Mouse (Mus musculus): ENCODE measurements at regions not wholly inside any gene's neighbourhood (a gene's known extent, or its start where the extent isn't known, plus 50 kb on each side); places are given as distances from the start of the nearest gene placed in this dataset.

DNA sequence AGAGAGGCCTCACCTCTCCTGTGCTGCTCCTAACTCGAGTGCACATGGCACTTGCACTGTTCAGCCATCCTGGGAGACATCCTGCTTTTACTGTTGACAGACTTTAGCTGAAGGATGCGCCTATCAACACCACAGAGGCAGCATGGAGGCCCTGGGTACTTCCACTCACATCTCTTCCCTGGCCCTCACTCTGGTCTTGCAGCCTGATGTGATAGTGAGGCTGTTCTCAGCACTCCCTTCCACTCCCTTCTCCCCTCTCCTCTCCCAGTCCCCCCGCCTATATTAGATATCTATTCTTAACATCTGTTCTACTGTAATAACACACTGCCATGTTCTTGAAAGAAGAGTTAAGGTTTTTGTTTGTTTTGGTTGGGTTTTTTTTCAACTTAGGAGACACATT, 50.2 kb upstream of the Bod1 start:
- DNase-seq (ENCODE audit: low read depth, low spot score) = no peak

DNA sequence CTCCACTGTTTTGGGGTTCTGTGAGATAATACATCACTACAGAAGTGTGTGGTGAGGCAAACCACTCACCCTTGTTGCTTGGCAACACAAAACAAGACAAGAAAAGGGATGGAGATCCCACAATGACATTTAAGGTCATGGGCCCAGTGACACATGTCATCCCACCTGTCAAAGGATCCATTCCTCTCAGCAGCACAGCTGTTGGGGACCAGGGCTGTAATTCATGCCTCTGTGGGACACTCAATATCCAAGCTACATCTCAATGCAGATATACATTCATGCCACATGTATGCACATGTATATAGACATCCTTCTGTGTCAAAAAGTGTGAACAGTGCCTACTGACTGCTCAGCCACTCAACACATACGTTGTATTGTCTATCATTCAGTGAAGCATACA, 52.8 kb upstream of the Bod1 start:
- DNase-seq (ENCODE audit: low read depth, low spot score) = no peak

- no peak for DNase-seq (ENCODE audit: low read depth, low spot score)
These were observed 54.4 kb upstream of the Bod1 start for GRCm38 (mm10) chr11:31725936-31726647.

DNA sequence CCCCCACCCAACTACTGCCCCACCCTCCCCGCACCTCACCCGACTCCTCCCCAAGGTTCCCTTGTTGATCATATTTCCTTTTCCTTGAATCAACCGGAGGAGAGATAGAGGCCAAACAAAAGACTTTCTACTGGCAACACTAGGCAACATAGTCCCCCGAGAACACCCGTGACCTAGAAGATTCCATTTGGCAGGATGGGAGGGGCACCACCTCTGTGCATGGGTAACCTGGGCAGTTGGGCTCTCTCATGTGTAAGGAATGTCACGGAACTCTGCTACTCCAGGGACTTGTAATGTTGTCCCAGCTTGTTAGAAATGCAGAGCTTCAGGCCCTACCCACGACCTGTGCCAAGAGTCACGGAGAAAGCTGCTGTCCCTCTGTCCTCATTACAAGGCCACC, 55.6 kb upstream of the Bod1 start:
- DNase-seq (ENCODE audit: low read depth, low spot score) = no peak

DNA sequence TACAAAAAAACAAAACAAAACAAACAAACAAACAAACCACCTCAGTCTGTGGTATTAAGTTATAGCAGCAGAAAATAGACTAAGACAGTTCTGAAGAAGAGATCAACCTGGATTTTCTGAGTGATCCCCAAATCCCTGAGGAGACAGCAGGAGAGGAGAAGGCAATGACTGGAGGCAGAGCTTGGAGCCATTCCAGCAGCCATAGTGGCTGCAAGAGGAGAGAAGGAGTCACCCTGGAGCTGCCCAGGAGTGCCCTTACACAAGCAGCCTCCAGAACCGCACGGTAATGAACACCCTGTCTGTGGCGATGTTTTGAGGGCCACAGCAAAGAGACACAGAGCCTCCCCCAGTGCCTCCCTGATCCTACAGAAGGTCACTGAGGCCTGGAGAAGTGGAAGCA, 58.0 kb upstream of the Bod1 start:
- DNase-seq (ENCODE audit: low read depth, low spot score) = no peak

DNA sequence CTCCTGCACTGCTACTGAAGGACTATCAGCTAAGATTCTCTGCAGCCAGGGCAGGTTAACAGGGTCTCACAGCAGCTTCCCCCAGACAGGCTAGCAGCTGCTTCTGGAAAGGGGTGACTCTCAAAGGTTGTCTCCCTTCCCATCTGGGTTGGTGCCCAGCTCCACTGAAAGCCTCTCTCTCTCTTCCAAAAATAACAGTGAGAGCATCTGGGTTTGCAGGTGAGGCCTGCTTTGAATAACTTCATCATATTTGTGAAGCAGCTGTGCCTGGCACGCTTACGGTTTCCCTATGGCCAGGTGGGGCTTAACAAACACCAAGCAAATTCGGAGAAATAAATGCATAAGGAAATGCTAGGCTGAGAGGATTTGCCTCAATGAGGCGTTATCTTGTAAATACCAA, 58.5 kb upstream of the Bod1 start:
- DNase-seq (ENCODE audit: low read depth, low spot score) = no peak

DNA sequence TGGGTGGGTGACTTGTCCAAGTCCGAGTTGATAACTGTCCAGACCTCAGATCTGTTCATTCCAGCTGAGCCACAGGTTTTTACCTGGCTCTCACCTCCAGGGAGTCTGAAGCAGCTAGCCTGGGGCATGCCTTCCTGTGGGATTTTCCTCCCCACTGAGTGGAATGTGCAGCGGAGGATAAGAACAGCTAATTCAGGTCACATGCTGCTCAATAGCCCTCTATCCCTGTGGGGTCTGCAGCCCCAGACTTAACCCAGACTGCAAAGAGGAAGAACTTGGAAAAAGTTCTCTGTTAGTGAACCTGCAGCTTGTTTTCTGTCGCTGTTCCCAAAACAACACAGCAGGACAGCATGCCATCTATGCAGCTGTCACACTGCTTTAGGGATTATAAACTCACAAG, 59.0 kb upstream of the Bod1 start:
- no peak for DNase-seq (ENCODE audit: low read depth, low spot score)

- DNase-seq (ENCODE audit: low read depth, low spot score) = no peak
These were observed 59.8 kb upstream of the Bod1 start for GRCm38 (mm10) chr11:31731459-31731858.

DNA sequence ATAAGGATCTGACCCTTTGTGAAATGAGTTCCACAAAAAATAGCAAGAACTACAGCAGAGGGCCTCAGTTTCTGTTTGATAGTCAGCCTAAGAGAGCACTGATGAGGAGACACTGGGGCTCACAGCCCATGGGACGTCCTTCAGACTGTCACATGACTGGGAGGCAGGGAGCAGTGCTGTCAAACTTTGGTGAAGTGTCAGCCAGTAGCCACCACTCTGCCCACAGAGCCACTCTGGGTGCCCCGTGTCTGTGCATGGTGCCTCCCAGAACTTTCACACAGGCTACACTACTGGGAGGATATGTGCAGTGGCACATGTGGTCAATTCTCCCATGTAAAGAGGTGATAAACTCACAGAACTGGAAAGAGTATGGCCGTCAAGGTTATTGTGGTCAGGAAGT, 60.7 kb upstream of the Bod1 start:
- no peak for DNase-seq (ENCODE audit: low read depth, low spot score)

- no peak for DNase-seq (ENCODE audit: low read depth, low spot score)
These were observed 61.3 kb upstream of the Bod1 start for GRCm38 (mm10) chr11:31732958-31733357.

- peak; percentile 34 for DNase-seq (ENCODE audit: low read depth, low spot score)
These were observed 62.4 kb upstream of the Bod1 start for GRCm38 (mm10) chr11:31734091-31734490.

GRCm38 (mm10) chr11:31735257-31735656, 63.6 kb upstream of the Bod1 start:
- no peak for DNase-seq (ENCODE audit: low read depth, low spot score)

GRCm38 (mm10) chr11:31736086-31736485, 64.4 kb upstream of the Bod1 start:
- no peak for DNase-seq (ENCODE audit: low read depth, low spot score)

GRCm38 (mm10) chr11:31736556-31737089, 64.9 kb upstream of the Bod1 start:
- no peak for DNase-seq (ENCODE audit: low read depth, low spot score)

- no peak for DNase-seq (ENCODE audit: low read depth, low spot score)
These were observed 66.7 kb upstream of the Bod1 start for GRCm38 (mm10) chr11:31738148-31739021.

DNA sequence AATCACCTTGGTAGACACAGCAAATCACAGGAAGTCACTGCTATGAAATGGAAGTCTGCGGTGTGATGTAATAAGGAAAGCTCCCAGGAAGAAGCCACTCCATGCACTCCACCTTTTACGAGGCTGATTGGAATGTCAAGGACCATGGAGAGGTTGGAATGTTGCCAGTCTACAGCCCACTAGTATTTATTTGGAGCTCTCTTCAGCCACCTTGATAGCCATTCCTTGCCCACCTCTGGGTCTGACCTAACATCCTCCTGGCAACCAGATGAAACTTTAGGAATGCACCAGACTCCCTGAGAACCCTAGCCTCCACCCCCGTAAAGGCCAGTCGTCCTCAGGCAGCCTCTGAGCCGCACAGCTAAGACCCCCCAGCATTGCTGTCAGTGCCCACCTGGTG, 68.7 kb upstream of the Bod1 start:
- DNase-seq (ENCODE audit: low read depth, low spot score) = no peak

- DNase-seq (ENCODE audit: low read depth, low spot score) = no peak
These were observed 70.5 kb upstream of the Bod1 start for GRCm38 (mm10) chr11:31742160-31742559.

GRCm38 (mm10) chr11:31744076-31744785, 72.5 kb upstream of the Bod1 start:
- DNase-seq (ENCODE audit: low read depth, low spot score) = no peak

DNA sequence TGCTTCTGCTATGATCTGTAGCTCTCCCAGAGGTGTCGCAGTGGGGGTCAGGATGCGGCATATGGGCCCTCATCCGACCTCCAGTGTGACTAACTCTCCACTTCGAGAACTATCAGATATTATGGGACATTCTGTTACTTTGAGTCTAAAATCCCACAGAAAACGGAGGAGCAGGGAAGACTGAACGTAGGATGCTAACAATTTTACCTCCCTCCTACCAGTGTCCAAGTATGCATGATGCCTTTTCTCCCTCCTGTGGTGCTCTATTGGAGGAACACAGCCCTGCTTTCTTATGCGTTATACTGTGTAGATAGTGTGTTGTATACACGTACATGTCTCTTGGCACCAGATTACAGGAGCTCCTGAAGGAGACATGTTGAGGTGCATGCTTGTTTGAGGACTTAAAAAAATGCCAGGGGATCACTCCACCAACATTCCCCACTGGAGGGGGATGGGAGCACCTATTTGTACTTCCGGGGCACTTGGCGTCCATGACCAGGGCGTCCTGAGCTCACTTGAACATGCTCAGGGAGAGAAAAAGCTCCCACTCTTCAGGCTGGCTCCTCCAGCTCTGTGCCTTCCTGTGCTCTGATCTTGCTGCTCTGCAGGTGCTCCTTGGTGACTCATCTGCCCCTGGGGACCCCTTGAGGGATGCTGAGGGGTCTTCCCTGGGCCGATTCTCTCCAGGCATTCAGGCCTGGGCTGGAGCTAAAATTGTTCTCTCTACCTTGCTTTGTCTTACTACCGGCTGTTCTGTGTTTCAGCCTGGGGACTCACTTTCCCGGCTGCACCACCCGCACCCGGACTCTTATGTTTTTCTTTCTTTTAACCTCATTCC, 73.6 kb upstream of the Bod1 start:
- no peak for DNase-seq (ENCODE audit: low read depth, low spot score)

- DNase-seq (ENCODE audit: low read depth, low spot score) = no peak
These were observed 74.2 kb upstream of the Bod1 start for GRCm38 (mm10) chr11:31745866-31746248.

- no peak for DNase-seq (ENCODE audit: low read depth, low spot score)
These were observed 74.8 kb upstream of the Bod1 start for GRCm38 (mm10) chr11:31746488-31746887.

Data from retina, postnatal 7 days (tissue).